Mouse (Mus musculus): ENCODE results near the gene Cers5.
"Not testable (repeated sequence)": the region's sequence is repeated elsewhere in the genome, so short reads cannot be mapped to it uniquely, and the experiment has no call there.

The Cers5 gene

DNA sequence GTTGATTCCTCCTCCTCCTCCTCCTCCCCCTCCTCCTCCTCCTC lies at the start of gene Cers5:
Gene Cers5, minus strand, starts transcription at position 5 of the 44 bp plus-strand sequence.
- not testable (repeated sequence) for DNase-seq

DNA sequence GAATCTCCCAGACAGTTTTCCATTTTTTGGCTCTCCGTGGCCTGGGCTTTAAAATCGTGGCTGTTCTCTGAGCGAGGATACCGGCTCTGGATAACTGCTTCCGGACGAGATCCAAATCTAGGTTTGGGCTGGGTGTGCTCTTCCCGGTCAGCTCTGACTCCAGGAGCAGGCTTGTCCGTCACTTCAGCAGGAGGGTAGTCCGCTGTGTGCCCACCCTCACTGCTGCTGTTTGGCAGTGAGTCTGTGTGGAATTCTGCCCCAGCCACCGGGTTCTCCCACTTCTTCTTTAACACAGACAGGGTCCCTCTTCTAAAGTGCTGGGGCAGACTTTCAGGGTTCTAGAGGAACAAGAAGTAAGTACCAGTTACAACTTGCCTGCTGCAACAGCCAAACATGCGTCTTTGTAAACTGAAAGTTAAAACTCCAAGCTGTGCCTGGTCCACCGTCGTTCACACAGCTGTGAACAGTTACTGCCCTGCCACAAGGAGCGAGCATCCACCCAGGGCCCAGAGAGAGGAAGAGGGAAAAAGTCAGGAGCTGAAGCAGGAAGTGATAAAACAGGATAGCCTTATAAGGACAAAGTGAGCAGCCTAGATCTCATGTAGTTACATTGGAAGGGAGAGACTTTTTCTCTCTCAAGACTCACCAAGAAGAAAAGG lies 47.1 kb upstream of the Cers5 start:
- DNase-seq, result no peak

DNA sequence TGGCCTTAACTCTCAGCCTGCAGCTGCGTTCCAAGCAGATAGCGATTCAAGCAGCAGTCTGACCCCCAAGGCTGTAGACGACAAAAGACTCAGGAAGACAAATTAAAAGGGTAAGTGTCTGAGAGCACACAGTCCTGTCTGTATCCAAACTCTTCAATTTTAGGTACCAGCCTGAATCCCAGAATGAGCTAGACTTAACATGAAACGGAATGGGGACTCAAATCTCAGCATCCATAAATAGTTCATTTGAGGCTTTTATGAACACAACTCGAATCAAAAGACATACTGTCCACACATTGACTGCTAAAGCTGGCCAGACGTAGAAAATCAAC lies 46.4 kb upstream of the Cers5 start:
- DNase-seq, result no peak

- DNase-seq, result no peak
These were observed 45.8 kb upstream of the Cers5 start for GRCm38 (mm10) chr15:99818321-99819108.

- DNase-seq, result no peak
These were observed 44.9 kb upstream of the Cers5 start for GRCm38 (mm10) chr15:99817343-99818235.

DNA sequence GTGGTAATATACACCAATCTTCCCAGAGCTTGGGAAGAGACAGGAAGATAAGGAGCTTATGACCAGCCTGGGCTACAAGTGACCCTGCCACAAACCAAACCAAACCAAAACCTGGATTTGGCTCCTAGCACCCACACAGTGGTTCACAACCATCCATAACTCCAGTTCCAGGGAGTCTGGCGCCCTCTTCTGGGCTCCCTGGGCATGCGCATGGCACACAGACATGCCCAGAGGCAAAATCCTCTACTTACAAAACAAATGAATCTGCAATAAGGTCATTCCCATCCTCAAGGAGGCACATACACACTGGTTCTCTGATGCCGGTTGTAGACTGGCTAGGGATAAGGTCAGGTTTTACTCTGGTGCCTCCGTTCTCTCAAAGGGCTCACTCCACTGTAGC lies 43.3 kb upstream of the Cers5 start:
- DNase-seq, result no peak

GRCm38 (mm10) chr15:99814554-99815260 lies 42.0 kb upstream of the Cers5 start:
- DNase-seq, result no peak

DNA sequence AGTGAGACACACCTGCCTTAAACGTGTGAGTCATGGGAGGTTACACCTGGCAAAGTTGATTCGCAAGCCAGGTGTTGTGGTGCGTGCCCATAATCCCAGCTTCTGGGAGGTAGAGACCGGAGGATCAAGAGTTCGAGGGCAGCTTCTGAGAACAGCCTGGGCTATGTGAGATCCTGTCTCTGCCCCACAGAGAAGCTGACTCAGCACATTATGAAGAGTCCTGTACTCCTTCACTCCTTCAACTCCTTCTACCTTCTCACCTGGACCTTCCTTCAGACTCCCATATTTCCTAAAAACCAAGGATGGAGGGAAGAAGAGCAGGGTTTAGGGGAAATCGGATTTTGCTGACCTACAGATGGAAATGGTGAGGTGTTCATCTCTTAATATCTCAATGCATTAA lies 41.0 kb upstream of the Cers5 start:
- no peak for DNase-seq

DNA sequence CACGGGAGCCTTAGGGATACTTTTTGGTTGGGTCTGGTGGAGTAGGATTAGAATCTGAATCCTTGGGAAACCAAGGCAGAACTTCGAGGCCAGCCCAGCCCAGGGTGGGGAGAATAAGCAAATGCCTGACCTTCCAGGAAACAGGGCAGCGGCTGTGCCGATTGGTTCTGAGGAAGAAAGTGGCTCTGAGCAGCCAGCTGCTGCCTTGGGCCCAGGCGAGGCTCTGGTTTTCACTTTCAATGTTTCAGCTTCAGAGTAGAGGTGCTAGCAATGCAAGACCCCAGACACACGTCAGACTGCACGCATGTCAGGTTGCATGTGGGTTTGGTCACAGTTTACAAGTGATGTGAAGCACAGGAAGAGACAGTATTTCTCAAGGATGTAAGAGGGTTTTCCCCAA lies 39.4 kb upstream of the Cers5 start:
- no peak for DNase-seq

GRCm38 (mm10) chr15:99807776-99808735 lies 35.4 kb upstream of the Cers5 start:
- DNase-seq, result no peak

GRCm38 (mm10) chr15:99806171-99806570 lies 33.5 kb upstream of the Cers5 start:
- no peak for DNase-seq

DNA sequence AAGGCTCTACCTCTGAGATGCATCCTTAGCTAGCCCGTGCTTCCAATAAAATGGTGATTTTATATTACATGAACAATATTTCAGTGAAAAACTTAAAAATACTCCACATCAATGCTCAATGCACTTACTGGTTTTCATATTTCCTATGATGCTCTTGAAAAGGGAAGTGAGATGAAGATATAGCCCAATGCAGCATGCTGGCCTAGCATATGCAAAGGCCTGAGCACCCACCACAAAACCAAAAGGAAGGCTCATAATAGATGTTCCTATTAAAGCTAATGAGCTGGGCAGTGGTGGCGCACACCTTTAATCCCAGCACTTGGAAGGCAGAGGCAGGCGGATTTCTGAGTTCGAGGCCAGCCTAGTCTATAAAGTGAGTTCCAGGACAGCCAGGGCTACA lies 33.0 kb upstream of the Cers5 start:
- no peak for DNase-seq

GRCm38 (mm10) chr15:99803186-99803644 lies 30.5 kb upstream of the Cers5 start:
- no peak for DNase-seq

GRCm38 (mm10) chr15:99801885-99802572 lies 29.3 kb upstream of the Cers5 start:
- DNase-seq, result peak; percentile 71

- DNase-seq, result no peak
These were observed 27.0 kb upstream of the Cers5 start for GRCm38 (mm10) chr15:99799706-99800105.

GRCm38 (mm10) chr15:99797898-99798297 lies 25.2 kb upstream of the Cers5 start:
- DNase-seq, result no peak

GRCm38 (mm10) chr15:99796735-99797134 lies 24.1 kb upstream of the Cers5 start:
- DNase-seq, result no peak

- DNase-seq, result no peak
These were observed 23.4 kb upstream of the Cers5 start for GRCm38 (mm10) chr15:99796066-99796465.

DNA sequence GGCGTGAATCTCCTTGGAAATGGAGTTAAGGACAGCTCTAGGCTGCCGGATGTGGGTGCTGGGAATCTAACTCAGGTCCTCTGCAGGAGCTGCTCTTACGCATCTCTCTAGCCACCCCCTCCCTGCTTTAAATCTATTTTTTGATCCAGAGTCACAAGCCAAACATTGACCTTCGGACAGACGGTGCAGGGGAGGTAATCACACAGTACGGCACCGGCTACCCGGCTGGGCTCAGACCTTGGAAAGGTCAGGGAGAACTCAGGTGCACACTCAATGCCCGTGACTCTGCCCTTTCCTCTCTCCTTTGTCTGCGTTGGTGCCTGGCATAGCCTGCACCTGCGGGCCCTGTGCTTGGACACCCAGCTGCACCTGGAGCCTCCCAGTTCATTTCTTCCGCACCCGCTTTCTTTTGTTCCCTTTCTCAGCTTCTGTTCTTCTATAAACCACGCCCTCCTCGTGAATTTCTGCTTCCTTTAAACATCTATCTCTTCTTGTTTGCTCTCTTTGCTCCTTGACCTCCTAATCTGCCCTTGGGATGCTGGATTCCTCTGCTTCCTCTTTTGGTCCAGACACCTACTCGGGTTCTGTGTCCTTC lies 19.6 kb upstream of the Cers5 start:
- DNase-seq, result no peak

DNA sequence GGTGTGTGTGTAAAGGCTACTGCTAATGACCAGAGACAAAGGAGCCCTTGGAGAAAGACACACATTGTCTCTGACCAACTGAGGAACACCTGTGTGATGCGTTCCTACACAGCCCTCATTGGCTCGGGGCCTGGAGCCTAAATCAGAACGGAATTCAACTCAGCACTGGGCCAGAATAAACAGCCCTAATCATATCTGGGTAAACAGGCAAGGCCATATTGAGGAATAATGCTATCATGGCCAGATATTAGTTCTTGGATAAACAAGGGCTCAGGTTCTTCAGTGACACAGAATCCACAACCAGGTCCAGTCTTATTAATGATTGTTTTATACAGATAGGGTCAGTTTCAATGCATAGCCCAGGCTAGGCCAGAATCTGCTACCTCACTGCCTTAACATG lies 18.3 kb upstream of the Cers5 start:
- DNase-seq, result no peak

DNA sequence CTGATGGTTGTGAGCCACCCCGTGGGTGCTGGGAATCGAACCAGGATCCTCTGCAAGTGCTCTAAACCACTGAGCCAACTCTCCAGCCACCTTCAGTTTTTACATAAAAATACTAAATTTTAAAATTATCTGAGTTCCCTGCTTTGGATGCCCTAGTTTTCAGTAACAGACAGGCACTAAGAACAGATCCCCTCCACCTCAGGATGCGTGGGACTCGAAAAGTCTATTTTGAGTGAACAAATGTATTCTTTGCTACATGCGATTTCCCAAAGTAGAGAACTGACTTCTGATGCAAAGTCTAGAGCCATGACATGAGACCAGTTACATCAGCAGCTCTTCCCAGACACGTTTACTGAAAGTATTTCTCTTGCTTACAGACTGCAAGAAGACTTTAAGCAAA lies 17.8 kb upstream of the Cers5 start:
- DNase-seq, result no peak

Data from cerebellum, adult 11-12 months (tissue).